Mouse (Mus musculus): Measurements from ENCODE around the gene Gm45844. TPM values are rescaled to one million over a fixed set of nuclear protein-coding genes. Genes with fewer than 3 reads are reported as not detected.
"Not testable (repeated sequence)": the region's sequence is repeated elsewhere in the genome, so short reads cannot be mapped to it uniquely, and the experiment has no call there.

The Gm45844 gene
- not detected in 2 replicates for polyA plus RNA-seq (2012; ENCODE audit: insufficient read depth, insufficient read length, low replicate concordance, missing spikeins)

DNA sequence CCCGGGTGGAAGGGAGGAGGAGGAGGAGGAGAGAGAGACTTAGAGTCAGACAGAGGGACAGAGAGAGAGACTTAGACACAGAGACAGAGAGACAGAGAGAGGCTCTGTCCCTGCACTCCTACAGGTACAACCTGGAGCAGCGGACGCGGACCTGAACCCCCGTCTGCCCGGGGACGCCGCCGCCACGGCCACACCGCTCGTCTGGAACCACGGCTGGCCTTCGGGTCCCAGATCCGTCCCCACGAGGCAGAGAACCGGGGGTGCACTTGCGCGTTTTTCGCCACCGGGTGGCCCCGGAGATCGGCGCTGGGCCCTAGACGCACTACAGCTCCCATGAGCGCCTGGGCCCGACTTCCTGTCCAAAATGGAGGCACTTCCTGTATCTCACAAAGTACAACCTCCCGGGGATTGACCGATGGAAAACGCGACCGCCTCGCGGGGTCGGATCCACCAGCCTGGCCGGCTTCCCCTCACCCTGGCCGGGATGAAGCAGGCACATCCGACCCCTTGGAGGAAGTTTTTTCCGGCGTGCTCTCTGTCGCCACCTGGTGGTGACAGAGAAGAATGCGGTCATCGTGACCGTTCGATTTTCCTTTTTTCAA is at the start of gene Gm45844:
TSS of gene Gm45844 (minus strand) at position 324 of the 602 bp plus-strand sequence.
- H3K4me3 ChIP-seq (ENCODE audit: insufficient read depth, low read depth, low read length) = peak within 1 kb of the TSS; percentile 45
- H3K27ac ChIP-seq (ENCODE audit: insufficient read depth, low read depth, low read length) = peak within 1 kb of the TSS; percentile 10
- H3K4me1 ChIP-seq (ENCODE audit: control insufficient read depth, insufficient read depth, low read length) = not testable (repeated sequence)
- TF ChIP-seq CTCF (IDR thresholded peaks at IDR 0.05; ENCODE audit: insufficient read depth, low read depth, low read length) = peak; percentile 100
- 40% methylated on average over 45 of the region's 45 CpGs for WGBS

GRCm38 (mm10) chr7:7295595-7295994 is 17.5 kb upstream of the Gm45844 start:
- TF ChIP-seq CTCF (IDR thresholded peaks at IDR 0.05; ENCODE audit: insufficient read depth, low read depth, low read length) (no peak), POLR2A (IDR thresholded peaks at IDR 0.05; ENCODE audit: insufficient read depth, low read depth, low read length) (no peak)
- WGBS = 65% methylated on average over 16 of the region's 16 CpGs

DNA sequence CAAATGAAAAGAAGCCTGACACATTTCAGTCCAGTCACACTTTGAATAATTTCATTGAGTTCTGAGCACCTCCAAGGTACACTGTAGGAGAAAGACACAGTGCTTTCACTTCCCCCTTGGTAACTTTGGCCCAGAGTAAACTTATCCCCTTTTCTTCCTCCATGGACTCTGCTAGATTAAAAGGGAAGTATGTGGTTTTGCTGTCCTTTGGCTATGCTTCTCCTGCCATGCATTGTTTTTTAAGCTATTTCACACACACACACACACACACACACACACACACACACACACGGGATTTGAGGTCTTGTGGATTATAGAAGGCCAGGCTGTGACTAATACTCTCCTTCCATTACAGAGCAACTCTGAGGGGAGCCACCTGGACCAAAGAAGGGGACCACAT is 3.3 kb upstream of the Gm45844 start:
- TF ChIP-seq POLR2A (IDR thresholded peaks at IDR 0.05; ENCODE audit: insufficient read depth, low read depth, low read length) (no peak), CTCF (IDR thresholded peaks at IDR 0.05; ENCODE audit: insufficient read depth, low read depth, low read length) (no peak)
- WGBS = 45% methylated on average over 1 of the region's 1 CpGs
- no peak overlapping the region for H3K27ac ChIP-seq (ENCODE audit: insufficient read depth, low read depth, low read length)
- H3K4me1 ChIP-seq (ENCODE audit: control insufficient read depth, insufficient read depth, low read length) = no peaks in the 10 kb centered on the region
- no peak overlapping the region for H3K4me3 ChIP-seq (ENCODE audit: insufficient read depth, low read depth, low read length)

More at GRCm38 (mm10) chr7:7295595-7295994, 17.5 kb upstream of the Gm45844 start:
- Histone ChIP-seq H3K4me1 (ENCODE audit: control insufficient read depth, insufficient read depth, low read length) (peaks cover 17% of the 10 kb centered on the region), H3K27ac (ENCODE audit: insufficient read depth, low read depth, low read length) (no peak overlapping the region), H3K4me3 (ENCODE audit: insufficient read depth, low read depth, low read length) (no peak overlapping the region)

- Histone ChIP-seq H3K4me3 (ENCODE audit: insufficient read depth, low read depth, low read length) (peak overlapping the region; percentile 45), H3K27ac (ENCODE audit: insufficient read depth, low read depth, low read length) (peak overlapping the region; percentile 10)
- H3K4me1 ChIP-seq (ENCODE audit: control insufficient read depth, insufficient read depth, low read length) = not testable (repeated sequence)
- 30% methylated on average over 24 of the region's 24 CpGs for WGBS
These were observed 533 bp downstream of the Gm45844 start for GRCm38 (mm10) chr7:7277556-7277955.

DNA sequence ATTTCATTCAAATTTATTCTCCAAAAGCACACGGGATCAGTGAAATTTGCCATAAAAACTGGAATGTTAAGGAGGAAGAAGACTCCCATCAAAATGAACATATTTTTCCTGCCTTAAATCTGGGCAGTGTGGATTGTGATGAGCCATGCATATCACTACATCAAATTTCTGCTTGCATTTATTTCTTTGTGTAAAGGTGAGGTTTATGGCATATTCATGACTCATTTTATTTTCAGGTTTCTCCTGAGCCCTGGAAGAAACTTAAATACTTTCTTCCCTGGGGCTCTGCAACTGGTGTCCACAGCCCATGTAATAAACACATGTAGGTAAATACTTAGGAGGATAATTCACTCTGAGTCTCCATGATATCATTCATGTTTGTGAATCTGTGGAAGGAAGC is 30.9 kb downstream of the Gm45844 start, which contains the start of gene Vmn2r29:
TSS of gene Vmn2r29 (minus strand) at position 101 of the 400 bp plus-strand sequence.
- not testable (repeated sequence) for H3K4me3 ChIP-seq (ENCODE audit: insufficient read depth, low read depth, low read length); H3K27ac ChIP-seq (ENCODE audit: insufficient read depth, low read depth, low read length); H3K4me1 ChIP-seq (ENCODE audit: control insufficient read depth, insufficient read depth, low read length)
- no CpG with 5 or more reads among the region's 1 CpGs for WGBS

DNA sequence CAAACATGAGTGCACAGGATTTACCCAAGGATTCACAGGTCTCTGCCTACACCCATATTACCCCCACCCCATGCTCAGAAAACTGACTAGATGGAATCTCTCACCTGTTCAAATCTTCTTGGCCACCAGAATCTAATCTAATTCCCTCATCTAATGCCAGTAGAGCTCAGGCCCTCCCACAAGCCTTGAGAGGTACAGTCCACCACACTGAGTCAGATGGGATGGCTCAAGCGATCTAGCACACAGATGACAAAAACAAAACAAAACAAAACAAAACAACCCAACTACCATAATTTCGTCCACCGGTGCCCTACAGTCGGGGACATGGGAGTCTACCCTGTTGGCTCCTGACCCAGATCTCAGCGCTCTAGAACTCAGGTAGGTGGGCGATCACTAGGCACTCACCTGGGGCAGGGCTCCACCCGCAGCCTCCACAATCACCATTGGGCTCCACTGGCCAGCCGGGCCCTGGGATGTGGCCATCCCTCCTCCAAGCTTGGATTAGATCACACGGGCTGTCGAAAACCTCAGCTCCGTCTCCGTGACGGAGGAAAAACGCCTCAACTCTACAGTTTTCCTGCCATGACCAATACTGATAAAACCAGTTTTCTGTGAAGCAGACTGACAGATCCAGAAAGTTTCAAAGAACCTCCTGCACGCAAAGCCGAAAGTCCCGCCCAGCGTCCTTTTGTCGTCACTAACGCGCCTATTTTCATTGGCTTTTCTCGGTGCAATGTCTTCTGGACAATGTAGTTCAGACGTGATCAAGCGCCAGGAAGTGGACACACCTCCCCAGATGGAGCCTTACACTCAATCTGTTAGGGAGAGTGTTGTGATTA is 68.6 kb downstream of the Gm45844 start, which contains the start of gene Zfp772:
TSS of gene Zfp772 (minus strand) at position 686 of the 839 bp plus-strand sequence.
- WGBS = 2% methylated on average over 24 of the region's 24 CpGs
- H3K4me1 ChIP-seq (ENCODE audit: control insufficient read depth, insufficient read depth, low read length); H3K27ac ChIP-seq (ENCODE audit: insufficient read depth, low read depth, low read length): not testable (repeated sequence)
- H3K4me3 ChIP-seq (ENCODE audit: insufficient read depth, low read depth, low read length) = peak within 1 kb of the TSS; percentile 45

- 12% methylated on average over 18 of the region's 18 CpGs for WGBS
- peak overlapping the region; percentile 66 for H3K4me3 ChIP-seq (ENCODE audit: insufficient read depth, low read depth, low read length)
- H3K27ac ChIP-seq (ENCODE audit: insufficient read depth, low read depth, low read length) = no peak overlapping the region
- TF ChIP-seq POLR2A (IDR thresholded peaks at IDR 0.05; ENCODE audit: insufficient read depth, low read depth, low read length) (no peak), CTCF (IDR thresholded peaks at IDR 0.05; ENCODE audit: insufficient read depth, low read depth, low read length) (peak; percentile 91)
- H3K4me1 ChIP-seq (ENCODE audit: control insufficient read depth, insufficient read depth, low read length) = no peaks in the 10 kb centered on the region
These were observed 89.7 kb downstream of the Gm45844 start for GRCm38 (mm10) chr7:7188191-7188942.

GRCm38 (mm10) chr7:7187417-7188190 is 90.5 kb downstream of the Gm45844 start:
- no peak for TF ChIP-seq CTCF (IDR thresholded peaks at IDR 0.05; ENCODE audit: insufficient read depth, low read depth, low read length)
- no peak for TF ChIP-seq POLR2A (IDR thresholded peaks at IDR 0.05; ENCODE audit: insufficient read depth, low read depth, low read length)
- Histone ChIP-seq H3K27ac (ENCODE audit: insufficient read depth, low read depth, low read length) (no peak overlapping the region), H3K4me1 (ENCODE audit: control insufficient read depth, insufficient read depth, low read length) (no peaks in the 10 kb centered on the region), H3K4me3 (ENCODE audit: insufficient read depth, low read depth, low read length) (no peak overlapping the region)
- WGBS = 29% methylated on average over 13 of the region's 13 CpGs
